Mouse (Mus musculus) midbrain, embryonic 16.5 days (tissue): ENCODE data around the gene Man1b1. TPM values are rescaled to one million over a fixed set of nuclear protein-coding genes. Genes with fewer than 3 reads are reported as not detected.

Experiments
- ATAC-seq: fragments of 200-750 bp; cut with Nextera tagmentation; 2 replicates; pipeline ENCODE4 v1.8.0; 2017; ENCODE audit warnings: moderate TSS enrichment
- H3K27ac ChIP-seq: fragments of 300-500 bp; sonication (generic); 2 replicates; pipeline ENCODE4 v1.5.1; 2014; ENCODE audit warnings: mild to moderate bottlenecking, low read length, mixed read lengths
- H3K27me3 ChIP-seq: fragments of 300-500 bp; sonication (generic); 2 replicates; pipeline ENCODE4 v1.6.1; 2014; ENCODE audit warnings: low read depth, low read length, mixed read lengths; ENCODE audit not compliant: control insufficient read depth, insufficient read depth
- H3K36me3 ChIP-seq: fragments of 300-500 bp; sonication (generic); 2 replicates; pipeline ENCODE4 v1.6.1; 2014; ENCODE audit warnings: mild to moderate bottlenecking, low read length, moderate library complexity, mixed read lengths; ENCODE audit not compliant: control insufficient read depth, insufficient read depth
- H3K4me1 ChIP-seq: fragments of 300-500 bp; sonication (generic); 2 replicates; pipeline ENCODE4 v1.6.1; 2014; ENCODE audit warnings: mild to moderate bottlenecking, low read length, mixed read lengths; ENCODE audit not compliant: control insufficient read depth, insufficient read depth
- H3K4me2 ChIP-seq: fragments of 300-500 bp; sonication (generic); 2 replicates; pipeline ENCODE4 v1.6.1; 2014; ENCODE audit warnings: mild to moderate bottlenecking, low read length, mixed read lengths
- H3K4me3 ChIP-seq: fragments of 300-500 bp; sonication (generic); 2 replicates; pipeline ENCODE4 v1.5.1; 2014; ENCODE audit warnings: low read depth, mild to moderate bottlenecking, low read length, moderate library complexity, mixed read lengths
- H3K9ac ChIP-seq: fragments of 300-500 bp; sonication (generic); 2 replicates; pipeline ENCODE4 v1.6.1; 2014; ENCODE audit warnings: low read depth, low read length, mixed read lengths
- H3K9me3 ChIP-seq: fragments of 300-500 bp; sonication (generic); replicated peaks from 2 replicates; pipeline ENCODE4 v1.6.1; 2014; ENCODE audit warnings: mild to moderate bottlenecking, low read length, mixed read lengths; ENCODE audit not compliant: control insufficient read depth, poor library complexity, severe bottlenecking
- WGBS: fragments of 180-500 bp; shearing (Covaris S2); extraction: QIAGEN DNeasy Blood & Tissue Kit; methylation state at CpG from one replicate; pipeline ENCODE4 v1.1.7; 2014; 5-methylcytosine and 5-hydroxymethylcytosine counted together
- polyA plus RNA-seq: library from polyadenylated mRNA; unstranded; fragments of >200 nt; fragmentation: Nextera tagmentation; extraction: Ambion mirVana; gene quantifications from 2 replicates; pipeline ENCODE4 v1.2.1, GENCODE M21; 2015

The Man1b1 gene
- polyA plus RNA-seq, 1 experiment from 2014 or later = 50.7 TPM

DNA sequence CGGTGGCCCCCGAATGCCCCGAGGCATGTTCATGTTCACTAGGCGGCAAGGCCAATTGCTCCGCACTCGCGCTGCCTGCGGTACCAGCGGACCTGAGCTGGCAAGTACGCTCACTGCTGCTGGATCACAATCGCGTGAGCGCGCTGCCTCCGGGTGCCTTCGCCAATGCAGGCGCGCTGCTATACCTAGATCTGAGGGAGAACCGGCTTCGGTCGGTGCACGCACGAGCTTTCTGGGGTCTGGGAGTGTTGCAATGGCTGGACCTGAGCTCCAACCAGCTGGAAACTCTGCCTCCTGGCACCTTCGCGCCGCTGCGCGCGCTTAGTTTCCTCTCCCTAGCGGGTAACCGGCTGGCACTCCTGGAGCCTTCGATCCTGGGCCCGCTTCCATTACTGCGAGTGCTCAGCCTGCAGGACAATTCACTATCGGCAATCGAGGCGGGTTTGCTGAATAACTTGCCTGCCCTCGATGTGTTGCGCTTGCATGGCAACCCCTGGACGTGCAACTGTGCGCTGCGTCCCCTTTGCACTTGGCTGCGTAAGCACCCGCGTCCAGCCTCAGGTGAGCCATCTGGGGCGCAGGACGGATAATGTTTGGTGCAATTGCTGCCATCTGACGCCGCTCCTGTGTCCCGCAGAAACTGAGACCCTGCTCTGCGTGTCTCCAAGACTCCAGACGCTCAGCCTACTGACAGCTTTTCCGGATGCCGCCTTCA, 41.9 kb upstream of the Man1b1 start:
- Histone ChIP-seq H3K4me3 (peak overlapping the region; percentile 5), H3K27me3 (peaks cover 62% of the 10 kb centered on the region), H3K27ac (no peak overlapping the region), H3K4me1 (peaks cover 23% of the 10 kb centered on the region), H3K4me2 (peak overlapping the region; percentile 35), H3K9me3 (no peaks in the 10 kb centered on the region), H3K9ac (peak overlapping the region; percentile 42; the same call in 1 of the 2 replicates), H3K36me3 (peaks cover 18% of the 10 kb centered on the region)
- 1% methylated on average over 54 of the region's 54 CpGs for WGBS
- peak; percentile 65 for ATAC-seq

GRCm38 (mm10) chr2:25290816-25291130, 41.4 kb upstream of the Man1b1 start:
- Histone ChIP-seq H3K9ac (peak overlapping the region; percentile 42; the same call in 1 of the 2 replicates), H3K9me3 (no peaks in the 10 kb centered on the region), H3K36me3 (peaks cover 18% of the 10 kb centered on the region; the same call in 1 of the 2 replicates), H3K4me3 (peak overlapping the region; percentile 5), H3K4me2 (peak overlapping the region; percentile 35), H3K27ac (no peak overlapping the region), H3K4me1 (peaks cover 23% of the 10 kb centered on the region), H3K27me3 (peaks cover 62% of the 10 kb centered on the region)
- WGBS = 1% methylated on average over 18 of the region's 18 CpGs
- ATAC-seq = peak; percentile 29

DNA sequence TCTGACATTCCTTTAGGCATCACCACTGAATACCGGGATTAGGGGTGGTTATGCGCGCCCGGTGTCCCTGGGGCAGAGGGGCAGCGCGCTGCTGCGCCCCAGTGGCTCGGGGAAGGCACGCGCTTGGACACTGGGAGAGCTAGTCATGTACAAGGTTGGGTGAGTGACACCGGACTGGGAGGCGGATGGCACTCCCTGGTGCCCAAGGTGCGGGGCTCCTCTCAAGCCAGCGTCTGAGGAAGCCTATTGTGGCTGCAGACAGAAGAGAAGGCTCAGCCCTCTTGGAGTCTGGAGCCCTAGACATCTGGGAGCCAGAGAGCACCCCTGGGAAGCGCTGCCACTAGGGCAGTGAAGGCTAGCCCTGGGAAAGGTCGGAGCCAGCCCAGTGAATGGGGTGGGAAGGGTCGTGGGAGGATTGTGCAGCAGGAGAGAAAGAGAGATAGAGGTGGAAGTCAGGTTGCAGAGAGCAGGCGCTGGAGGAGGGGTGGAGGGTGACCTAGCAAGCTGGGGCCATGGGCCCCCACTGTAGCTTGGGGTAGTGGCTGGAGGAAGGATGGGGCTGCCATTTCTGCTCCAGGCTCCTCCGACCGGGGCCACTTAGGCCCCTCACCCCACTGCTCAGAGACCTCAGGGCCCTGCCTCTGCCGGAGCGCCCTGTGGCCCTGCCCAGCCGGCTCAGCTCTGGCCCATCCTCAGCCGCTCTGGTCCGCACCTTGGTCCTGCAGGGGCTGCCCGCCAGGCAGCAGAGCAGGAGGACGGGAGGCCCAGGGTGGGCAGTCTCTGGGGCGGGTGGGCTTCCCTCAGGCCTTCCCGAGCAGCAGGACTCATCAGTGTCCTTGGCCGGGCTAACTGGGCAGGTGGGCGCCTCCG, 40.7 kb upstream of the Man1b1 start:
- no peak overlapping the region for H3K27ac ChIP-seq
- no peak for ATAC-seq
- peak overlapping the region; percentile 5; the same call in 1 of the 2 replicates for H3K4me3 ChIP-seq
- peaks cover 62% of the 10 kb centered on the region for H3K27me3 ChIP-seq
- H3K9ac ChIP-seq = no peak overlapping the region; the same call in 1 of the 2 replicates
- peaks cover 23% of the 10 kb centered on the region for H3K4me1 ChIP-seq
- no peaks in the 10 kb centered on the region for H3K9me3 ChIP-seq
- WGBS = 7% methylated on average over 30 of the region's 32 CpGs
- H3K36me3 ChIP-seq = peaks cover 21% of the 10 kb centered on the region
- H3K4me2 ChIP-seq = peak overlapping the region; percentile 35

- no peak overlapping the region for H3K27ac ChIP-seq
- peak overlapping the region; percentile 29; the same call in 1 of the 2 replicates for H3K4me2 ChIP-seq
- no peaks in the 10 kb centered on the region for H3K9me3 ChIP-seq
- WGBS = 6% methylated on average over 39 of the region's 43 CpGs
- peaks cover 27% of the 10 kb centered on the region for H3K36me3 ChIP-seq
- no peak overlapping the region for H3K9ac ChIP-seq
- ATAC-seq = no peak
- H3K4me1 ChIP-seq = peaks cover 23% of the 10 kb centered on the region
- H3K27me3 ChIP-seq = peaks cover 62% of the 10 kb centered on the region
- peak overlapping the region; percentile 20 for H3K4me3 ChIP-seq
Measured at GRCm38 (mm10) chr2:25292054-25292544, 40.0 kb upstream of the Man1b1 start.

GRCm38 (mm10) chr2:25292856-25293255, 39.3 kb upstream of the Man1b1 start:
- H3K4me3 ChIP-seq = no peak overlapping the region
- H3K27ac ChIP-seq = no peak overlapping the region
- H3K27me3 ChIP-seq = peaks cover 62% of the 10 kb centered on the region
- WGBS = 0% methylated on average over 1 of the region's 1 CpGs
- H3K9me3 ChIP-seq = no peaks in the 10 kb centered on the region
- H3K9ac ChIP-seq = no peak overlapping the region
- H3K36me3 ChIP-seq = peaks cover 30% of the 10 kb centered on the region
- peaks cover 23% of the 10 kb centered on the region for H3K4me1 ChIP-seq
- no peak for ATAC-seq
- no peak overlapping the region for H3K4me2 ChIP-seq

GRCm38 (mm10) chr2:25293706-25294105, 38.4 kb upstream of the Man1b1 start:
- H3K27ac ChIP-seq = no peak overlapping the region
- H3K9me3 ChIP-seq = no peaks in the 10 kb centered on the region
- no peak for ATAC-seq
- H3K9ac ChIP-seq = no peak overlapping the region
- H3K4me1 ChIP-seq = peaks cover 23% of the 10 kb centered on the region
- H3K27me3 ChIP-seq = peaks cover 55% of the 10 kb centered on the region
- H3K4me2 ChIP-seq = no peak overlapping the region
- H3K36me3 ChIP-seq = peaks cover 32% of the 10 kb centered on the region
- no peak overlapping the region for H3K4me3 ChIP-seq
- WGBS = 77% methylated on average over 9 of the region's 9 CpGs

- no peak overlapping the region for H3K4me3 ChIP-seq
- H3K36me3 ChIP-seq = peaks cover 38% of the 10 kb centered on the region
- H3K4me1 ChIP-seq = peaks cover 4% of the 10 kb centered on the region
- no peak overlapping the region for H3K9ac ChIP-seq
- H3K4me2 ChIP-seq = no peak overlapping the region
- ATAC-seq = no peak
- no peaks in the 10 kb centered on the region for H3K9me3 ChIP-seq
- peaks cover 28% of the 10 kb centered on the region for H3K27me3 ChIP-seq
- 81% methylated on average over 8 of the region's 8 CpGs for WGBS
- H3K27ac ChIP-seq = no peak overlapping the region
Measured at GRCm38 (mm10) chr2:25297093-25297492, 35.0 kb upstream of the Man1b1 start.

- H3K4me2 ChIP-seq = no peak overlapping the region
- H3K27ac ChIP-seq = no peak overlapping the region
- H3K9me3 ChIP-seq = no peaks in the 10 kb centered on the region
- no peak for ATAC-seq
- H3K36me3 ChIP-seq = peaks cover 41% of the 10 kb centered on the region
- no peak overlapping the region for H3K9ac ChIP-seq
- H3K27me3 ChIP-seq = peaks cover 22% of the 10 kb centered on the region
- 85% methylated on average over 10 of the region's 10 CpGs for WGBS
- no peaks in the 10 kb centered on the region for H3K4me1 ChIP-seq
- H3K4me3 ChIP-seq = no peak overlapping the region
Measured at GRCm38 (mm10) chr2:25298046-25298445, 34.1 kb upstream of the Man1b1 start.

- no peak for ATAC-seq
- Histone ChIP-seq H3K9ac (no peak overlapping the region), H3K27ac (no peak overlapping the region), H3K36me3 (peaks cover 12% of the 10 kb centered on the region), H3K4me3 (no peak overlapping the region), H3K4me2 (no peak overlapping the region), H3K27me3 (peaks cover 18% of the 10 kb centered on the region), H3K9me3 (no peaks in the 10 kb centered on the region), H3K4me1 (peaks cover 6% of the 10 kb centered on the region)
- 83% methylated on average over 3 of the region's 3 CpGs for WGBS
Measured at GRCm38 (mm10) chr2:25303452-25303851, 28.7 kb upstream of the Man1b1 start.
